Mouse (Mus musculus) heart, postnatal 0 days (tissue): ENCODE measurements around the gene Yars. TPM values are rescaled to one million over a fixed set of nuclear protein-coding genes. Genes with fewer than 3 reads are reported as not detected.
A peak's percentile ranks its signal among the peaks of the same experiment; 100 is the strongest.

Experiments
- ATAC-seq: fragments of 200-750 bp; cut with Nextera tagmentation; 2 replicates; pipeline ENCODE4 v1.8.0; 2017; ENCODE audit warnings: low read depth, moderate number of reproducible peaks, moderate library complexity; ENCODE audit not compliant: insufficient read depth
- DNase-seq: peaks from one replicate; pipeline ENCODE4 v3.0.0-alpha.2; 2016; ENCODE audit warnings: low spot score
- H3K27ac ChIP-seq: fragments of 300-500 bp; sonication (generic); 2 replicates; pipeline ENCODE4 v1.5.1; 2014; ENCODE audit warnings: low read depth, mild to moderate bottlenecking
- H3K27me3 ChIP-seq: fragments of 300-500 bp; sonication (generic); 2 replicates; pipeline ENCODE4 v1.6.1; 2014; ENCODE audit warnings: low read length, mixed read lengths; ENCODE audit not compliant: control insufficient read depth, insufficient read depth
- H3K36me3 ChIP-seq: fragments of 300-500 bp; sonication (generic); replicated peaks from 2 replicates; pipeline ENCODE4 v1.6.1; 2014; ENCODE audit warnings: low read length, mixed read lengths; ENCODE audit not compliant: control insufficient read depth, insufficient read depth
- H3K4me1 ChIP-seq: fragments of 300-500 bp; sonication (generic); 2 replicates; pipeline ENCODE4 v1.6.1; 2014; ENCODE audit warnings: antibody characterized with exemption; ENCODE audit not compliant: control insufficient read depth, insufficient read depth
- H3K4me2 ChIP-seq: fragments of 300-500 bp; sonication (generic); 2 replicates; pipeline ENCODE4 v1.6.1; 2014; ENCODE audit warnings: low read depth, mild to moderate bottlenecking, low read length, moderate library complexity
- H3K4me3 ChIP-seq: fragments of 300-500 bp; sonication (generic); 2 replicates; pipeline ENCODE4 v1.5.1; 2014; ENCODE audit warnings: low read depth, low read length
- H3K9ac ChIP-seq: fragments of 300-500 bp; sonication (generic); replicated peaks from 2 replicates; pipeline ENCODE4 v1.6.1; 2014; ENCODE audit warnings: low read depth, low read length, mixed read lengths
- H3K9me3 ChIP-seq: fragments of 300-500 bp; sonication (generic); replicated peaks from 2 replicates; pipeline ENCODE4 v1.6.1; 2016; ENCODE audit warnings: low read length; ENCODE audit not compliant: control insufficient read depth
- CTCF ChIP-seq: IDR thresholded peaks from 2 replicates; pipeline ENCODE4 v1.5.1; 2016; ENCODE audit warnings: antibody characterized with exemption, control low read depth, low read depth
- EP300 ChIP-seq: IDR thresholded peaks from 2 replicates; pipeline ENCODE4 v1.6.1; 2016; ENCODE audit warnings: antibody characterized with exemption, low read depth
- WGBS: fragments of 180-500 bp; shearing (Covaris S2); extraction: QIAGEN DNeasy Blood & Tissue Kit; methylation state at CpG from one replicate; pipeline ENCODE4 v1.1.7; 2014; 5-methylcytosine and 5-hydroxymethylcytosine counted together
- polyA plus RNA-seq: library from polyadenylated mRNA; unstranded; fragments of >200 nt; fragmentation: Nextera tagmentation; extraction: Ambion mirVana; gene quantifications from 2 replicates; pipeline ENCODE4 v1.2.1, GENCODE M21; 2015
- total RNA-seq: library from RNA; depleted of rRNA; stranded (reverse); fragments of >200 nt; gene quantifications from 2 replicates; pipeline ENCODE4 v1.2.3, GENCODE M21; 2014; ENCODE audit warnings: low replicate concordance

Gene Yars
- total and polyA plus RNA-seq, 2 experiments from 2014 or later = 24.7 to 31.5 TPM

DNA sequence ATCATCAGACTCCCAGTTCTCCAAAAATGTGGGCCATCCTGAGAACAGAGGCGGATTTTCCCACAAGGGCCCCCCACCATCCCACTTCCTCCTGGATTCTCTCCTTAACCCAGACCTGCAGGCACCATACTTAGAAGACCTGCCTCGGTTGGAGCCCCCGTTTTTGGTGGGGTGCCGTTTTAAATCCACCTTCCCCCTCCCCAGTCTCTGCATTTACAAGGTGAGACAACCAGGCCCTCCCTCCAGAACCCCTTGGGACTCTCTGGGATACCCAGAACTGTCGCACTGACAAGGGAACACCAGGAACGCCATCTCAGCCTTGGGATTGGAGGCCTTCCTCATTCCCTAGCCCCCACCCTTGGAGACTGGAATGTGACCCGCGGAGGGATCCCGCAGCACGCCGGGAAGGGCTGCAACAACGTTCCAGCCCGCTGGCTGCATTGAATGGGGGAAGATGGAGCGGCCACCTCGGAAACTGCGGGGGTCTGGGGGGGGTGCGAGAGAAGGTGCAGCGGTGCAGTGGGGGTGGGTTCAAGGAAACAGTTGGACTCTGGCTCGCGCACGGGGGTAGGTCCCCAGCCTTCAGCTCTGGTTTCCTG is 48.4 kb downstream of the Yars start:
- DNase-seq (no peak), ATAC-seq (no peak)
- Histone ChIP-seq H3K27me3 (peaks cover 75% of the 10 kb centered on the region), H3K4me3 (peak overlapping the region; percentile 60; the same call in 1 of the 2 replicates), H3K9me3 (no peaks in the 10 kb centered on the region), H3K4me1 (peaks cover 16% of the 10 kb centered on the region), H3K36me3 (no peaks in the 10 kb centered on the region), H3K9ac (no peak overlapping the region), H3K4me2 (peak overlapping the region; percentile 97), H3K27ac (no peak overlapping the region)
- TF ChIP-seq CTCF (no peak), EP300 (no peak)
- 18% methylated on average over 21 of the region's 21 CpGs for WGBS

DNA sequence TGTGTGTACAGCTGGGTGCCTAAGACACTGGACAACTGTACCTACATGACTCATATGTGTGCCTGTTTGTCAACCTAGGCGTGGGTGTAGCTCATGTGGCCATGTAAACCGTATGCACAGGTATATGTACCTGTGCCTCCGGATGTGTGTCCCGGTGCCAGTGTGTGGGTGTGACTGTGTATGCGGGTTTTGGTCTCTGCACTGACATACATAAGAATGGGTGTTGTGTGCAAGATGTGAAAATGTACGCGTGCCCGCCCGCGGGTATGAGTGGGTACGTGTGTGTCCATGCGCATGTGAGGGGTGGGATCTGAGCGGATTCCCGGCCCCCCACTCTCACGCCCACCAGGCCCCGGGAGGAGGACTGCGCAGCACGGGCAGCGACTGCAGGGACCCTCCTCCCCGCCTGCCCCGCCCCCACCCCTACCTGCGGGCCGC is 49.0 kb downstream of the Yars start:
- no peak for TF ChIP-seq EP300
- no peak for TF ChIP-seq CTCF
- H3K27ac ChIP-seq = no peak overlapping the region
- no peaks in the 10 kb centered on the region for H3K9me3 ChIP-seq
- no peak for ATAC-seq
- peaks cover 16% of the 10 kb centered on the region for H3K4me1 ChIP-seq
- H3K36me3 ChIP-seq = no peaks in the 10 kb centered on the region
- peaks cover 69% of the 10 kb centered on the region for H3K27me3 ChIP-seq
- peak overlapping the region; percentile 60 for H3K4me3 ChIP-seq
- H3K4me2 ChIP-seq = peak overlapping the region; percentile 97
- H3K9ac ChIP-seq = peak overlapping the region; percentile 44
- no peak for DNase-seq
- WGBS = 4% methylated on average over 20 of the region's 23 CpGs

DNA sequence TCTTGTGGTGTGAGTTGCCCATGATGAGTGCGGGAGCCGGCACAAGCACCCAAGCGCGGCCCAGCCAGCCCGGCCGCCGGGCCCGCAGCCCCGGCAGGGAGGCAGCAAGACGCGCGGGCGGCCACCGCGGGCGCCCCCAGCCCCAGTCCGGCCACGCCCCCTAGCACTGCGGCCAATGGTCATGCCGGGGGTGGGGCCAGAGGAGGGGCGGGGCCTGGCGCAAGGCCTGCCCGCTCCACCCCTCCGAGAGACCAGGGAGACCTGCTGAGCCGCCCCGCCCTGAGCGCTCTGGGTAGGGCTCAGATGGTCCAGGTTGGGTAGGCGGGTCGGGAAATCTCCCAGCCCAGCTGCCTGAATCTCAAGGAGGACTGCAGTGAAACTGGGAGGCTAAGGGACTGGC is 49.5 kb downstream of the Yars start:
- Histone ChIP-seq H3K9me3 (no peaks in the 10 kb centered on the region), H3K9ac (peak overlapping the region; percentile 44), H3K4me3 (peak overlapping the region; percentile 60), H3K4me1 (peaks cover 16% of the 10 kb centered on the region), H3K27me3 (peaks cover 69% of the 10 kb centered on the region), H3K36me3 (no peaks in the 10 kb centered on the region), H3K27ac (no peak overlapping the region), H3K4me2 (peak overlapping the region; percentile 97)
- under 1% methylated on average over 25 of the region's 29 CpGs for WGBS
- ATAC-seq (peak; percentile 82), DNase-seq (peak; percentile 66)
- no peak for TF ChIP-seq CTCF
- TF ChIP-seq EP300 = no peak

DNA sequence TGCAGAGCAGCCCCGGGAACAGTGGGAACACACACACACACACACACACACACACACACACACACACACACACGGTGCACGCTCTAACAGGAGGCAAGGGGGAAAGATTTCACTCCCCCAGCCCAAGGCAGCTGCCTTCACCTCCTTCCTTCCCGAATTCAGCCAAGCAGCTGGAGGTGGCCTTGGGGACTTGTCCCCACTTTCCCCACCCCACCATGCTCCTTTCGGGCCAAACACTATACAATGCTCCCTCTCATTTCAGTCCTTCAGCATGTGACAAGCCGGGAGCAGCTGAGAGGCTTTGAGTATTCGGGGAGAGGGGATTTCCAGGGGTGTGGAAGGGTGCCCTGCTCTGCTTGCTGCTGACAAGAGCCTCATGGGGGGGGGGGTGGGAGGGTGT is 52.3 kb downstream of the Yars start:
- H3K27me3 ChIP-seq = peaks cover 83% of the 10 kb centered on the region
- TF ChIP-seq EP300 = no peak
- TF ChIP-seq CTCF = no peak

DNA sequence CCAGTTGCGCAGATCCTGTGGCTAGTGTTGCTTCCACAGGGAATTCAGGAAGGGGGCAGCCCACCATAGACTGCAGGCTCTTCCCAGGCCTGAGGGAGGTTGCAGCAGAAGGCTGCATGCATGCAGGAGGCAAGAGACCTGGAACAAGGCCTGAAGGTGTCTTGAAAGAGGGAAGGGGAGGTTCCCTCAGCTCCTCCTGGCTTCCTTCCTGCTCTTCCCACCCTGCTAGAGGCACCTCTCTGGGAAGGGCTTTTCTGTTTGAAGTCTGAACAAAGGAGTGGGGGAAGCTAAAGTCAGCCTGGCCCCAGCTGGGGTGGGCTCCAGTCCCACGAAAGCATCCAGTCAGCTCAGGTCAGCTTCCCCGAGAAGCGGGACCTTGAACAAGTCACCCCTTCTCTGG is 52.8 kb downstream of the Yars start:
- Histone ChIP-seq H3K27me3 (peaks cover 83% of the 10 kb centered on the region), H3K9ac (no peak overlapping the region), H3K4me3 (no peak overlapping the region), H3K4me1 (peaks cover 12% of the 10 kb centered on the region), H3K9me3 (no peaks in the 10 kb centered on the region), H3K27ac (no peak overlapping the region), H3K4me2 (no peak overlapping the region), H3K36me3 (no peaks in the 10 kb centered on the region)
- no peak for DNase-seq
- TF ChIP-seq EP300 = no peak
- TF ChIP-seq CTCF = no peak
- no peak for ATAC-seq
- WGBS = 60% methylated on average over 4 of the region's 4 CpGs

More for the DNA sequence above, 52.3 kb downstream of the Yars start:
- no peak for DNase-seq
- Histone ChIP-seq H3K4me1 (peaks cover 12% of the 10 kb centered on the region), H3K36me3 (no peaks in the 10 kb centered on the region), H3K27ac (no peak overlapping the region), H3K4me3 (no peak overlapping the region), H3K4me2 (no peak overlapping the region), H3K9me3 (no peaks in the 10 kb centered on the region), H3K9ac (no peak overlapping the region)
- 42% methylated on average over 7 of the region's 7 CpGs for WGBS
- ATAC-seq = no peak

DNA sequence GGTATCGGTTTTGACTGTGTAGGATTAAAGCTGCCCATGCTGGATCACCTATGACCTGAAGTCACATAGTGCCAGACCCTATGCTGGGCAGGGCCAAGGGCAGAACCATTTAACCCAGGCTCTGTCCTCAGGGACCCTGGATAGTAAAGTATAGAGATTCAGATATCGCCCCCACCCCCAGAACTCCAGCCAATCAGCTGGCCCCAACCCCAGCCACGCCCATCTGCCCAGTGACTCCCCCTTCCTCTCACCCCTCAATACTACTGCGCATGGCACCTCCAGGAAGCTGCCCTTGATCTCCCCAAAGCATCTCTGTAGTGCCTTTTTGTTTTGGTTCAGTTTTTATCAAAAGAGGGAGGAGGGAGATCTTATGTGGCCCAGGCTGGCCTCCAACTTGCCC is 53.2 kb downstream of the Yars start:
- Histone ChIP-seq H3K4me3 (no peak overlapping the region), H3K4me2 (no peak overlapping the region), H3K9ac (no peak overlapping the region), H3K27me3 (peaks cover 83% of the 10 kb centered on the region), H3K27ac (no peak overlapping the region), H3K9me3 (no peaks in the 10 kb centered on the region), H3K4me1 (peaks cover 12% of the 10 kb centered on the region), H3K36me3 (no peaks in the 10 kb centered on the region)
- ATAC-seq (no peak), DNase-seq (no peak)
- WGBS = 36% methylated on average over 4 of the region's 4 CpGs
- TF ChIP-seq EP300 (no peak), CTCF (no peak)
